Mouse (Mus musculus) frontal cortex, postnatal 10 days (tissue): ENCODE measurements around the gene H2-Eb2.
A peak's percentile ranks its signal among the peaks of the same experiment; 100 is the strongest.
"Not testable (repeated sequence)": the region's sequence is repeated elsewhere in the genome, so short reads cannot be mapped to it uniquely, and the experiment has no call there.

Experiments used
- DNase-seq, 2 experiments: peaks; one replicate each; pipeline ENCODE4 v3.0.0; 2022; ENCODE audit warnings: low spot score in 2 of 2, mixed read lengths in 1 of 2

The H2-Eb2 gene

GRCm38 (mm10) chr17:34305380-34306030 is 20.0 kb upstream of the H2-Eb2 start, which contains the start of gene H2-Eb1:
Gene H2-Eb1 (plus strand): TSS chr17:34305867.
- DNase-seq = peak; percentile 78 to 86

- no peak for DNase-seq
Observed at GRCm38 (mm10) chr17:34306407-34306806, 19.1 kb upstream of the H2-Eb2 start.

GRCm38 (mm10) chr17:34307216-34307615 is 18.2 kb upstream of the H2-Eb2 start:
- DNase-seq = no peak

GRCm38 (mm10) chr17:34308161-34308560 is 17.3 kb upstream of the H2-Eb2 start:
- no peak for DNase-seq

GRCm38 (mm10) chr17:34309225-34309624 is 16.2 kb upstream of the H2-Eb2 start:
- DNase-seq = no peak

GRCm38 (mm10) chr17:34309683-34310385 is 15.6 kb upstream of the H2-Eb2 start:
- DNase-seq = peak; percentile 39 to 54

GRCm38 (mm10) chr17:34310526-34310925 is 14.9 kb upstream of the H2-Eb2 start:
- DNase-seq = not testable (repeated sequence)

- no peak for DNase-seq
Observed at GRCm38 (mm10) chr17:34312185-34312584, 13.3 kb upstream of the H2-Eb2 start.

GRCm38 (mm10) chr17:34313393-34313792 is 12.1 kb upstream of the H2-Eb2 start:
- DNase-seq = peak in 1 of 2 experiments; percentile 69

- DNase-seq = no peak
Observed at GRCm38 (mm10) chr17:34314286-34314685, 11.2 kb upstream of the H2-Eb2 start.

- DNase-seq = no peak
Observed at GRCm38 (mm10) chr17:34315512-34315911, 10.0 kb upstream of the H2-Eb2 start.

GRCm38 (mm10) chr17:34316697-34317096 is 8.8 kb upstream of the H2-Eb2 start:
- no peak for DNase-seq

- DNase-seq = no peak
Observed at GRCm38 (mm10) chr17:34317275-34317674, 8.2 kb upstream of the H2-Eb2 start.

- DNase-seq = no peak
Observed at GRCm38 (mm10) chr17:34326373-34326772, 908 bp downstream of the H2-Eb2 start.

GRCm38 (mm10) chr17:34329807-34330206 is 4.3 kb downstream of the H2-Eb2 start:
- no peak for DNase-seq

GRCm38 (mm10) chr17:34331200-34331599 is 5.7 kb downstream of the H2-Eb2 start:
- no peak for DNase-seq

- no peak for DNase-seq
Observed at GRCm38 (mm10) chr17:34340619-34341402, 15.3 kb downstream of the H2-Eb2 start.

- no peak for DNase-seq
Observed at GRCm38 (mm10) chr17:34344882-34345281, 19.4 kb downstream of the H2-Eb2 start.

GRCm38 (mm10) chr17:34345486-34345885 is 20.0 kb downstream of the H2-Eb2 start:
- no peak for DNase-seq

GRCm38 (mm10) chr17:34346041-34346440 is 20.6 kb downstream of the H2-Eb2 start:
- DNase-seq = no peak

- peak in 1 of 2 experiments; percentile 20 for DNase-seq
Observed at GRCm38 (mm10) chr17:34347606-34348308, 22.3 kb downstream of the H2-Eb2 start.

GRCm38 (mm10) chr17:34349429-34349828 is 24.0 kb downstream of the H2-Eb2 start:
- peak in 1 of 2 experiments; percentile 73 for DNase-seq
